Mouse (Mus musculus): ENCODE data around the gene Dhrs3.

The Dhrs3 gene

GRCm38 (mm10) chr4:144898036-144898649 is 5.5 kb downstream of the Dhrs3 start:
- DNase-seq (ENCODE audit: low spot score): no peak

GRCm38 (mm10) chr4:144898737-144899136 is 6.1 kb downstream of the Dhrs3 start:
- no peak for DNase-seq (ENCODE audit: low spot score)

- no peak for DNase-seq (ENCODE audit: low spot score)
Observed at GRCm38 (mm10) chr4:144901561-144902111, 9.0 kb downstream of the Dhrs3 start.

GRCm38 (mm10) chr4:144903088-144903487 is 10.5 kb downstream of the Dhrs3 start:
- no peak for DNase-seq (ENCODE audit: low spot score)

- DNase-seq (ENCODE audit: low spot score): no peak
Observed at GRCm38 (mm10) chr4:144903932-144904331, 11.3 kb downstream of the Dhrs3 start.

GRCm38 (mm10) chr4:144905128-144905527 is 12.5 kb downstream of the Dhrs3 start:
- DNase-seq (ENCODE audit: low spot score): no peak

GRCm38 (mm10) chr4:144906001-144906889 is 13.6 kb downstream of the Dhrs3 start:
- no peak for DNase-seq (ENCODE audit: low spot score)

GRCm38 (mm10) chr4:144906978-144907703 is 14.5 kb downstream of the Dhrs3 start:
- DNase-seq (ENCODE audit: low spot score): no peak

- DNase-seq (ENCODE audit: low spot score): no peak
Observed at GRCm38 (mm10) chr4:144908825-144909224, 16.2 kb downstream of the Dhrs3 start.

- DNase-seq (ENCODE audit: low spot score): no peak
Observed at GRCm38 (mm10) chr4:144910281-144910680, 17.7 kb downstream of the Dhrs3 start.

GRCm38 (mm10) chr4:144913298-144914152 is 20.9 kb downstream of the Dhrs3 start:
- DNase-seq (ENCODE audit: low spot score): no peak

GRCm38 (mm10) chr4:144916520-144916919 is 23.9 kb downstream of the Dhrs3 start:
- DNase-seq (ENCODE audit: low spot score): no peak

GRCm38 (mm10) chr4:144917101-144917500 is 24.5 kb downstream of the Dhrs3 start:
- DNase-seq (ENCODE audit: low spot score): no peak

- no peak for DNase-seq (ENCODE audit: low spot score)
Observed at GRCm38 (mm10) chr4:144918501-144918900, 25.9 kb downstream of the Dhrs3 start.

- no peak for DNase-seq (ENCODE audit: low spot score)
Observed at GRCm38 (mm10) chr4:144928693-144929436, 36.2 kb downstream of the Dhrs3 start.

GRCm38 (mm10) chr4:144929811-144930221 is 37.2 kb downstream of the Dhrs3 start:
- DNase-seq (ENCODE audit: low spot score): peak; percentile 58

GRCm38 (mm10) chr4:144930366-144930765 is 37.7 kb downstream of the Dhrs3 start:
- peak; percentile 57 for DNase-seq (ENCODE audit: low spot score)

- no peak for DNase-seq (ENCODE audit: low spot score)
Observed at GRCm38 (mm10) chr4:144931167-144931566, 38.5 kb downstream of the Dhrs3 start.

GRCm38 (mm10) chr4:144934501-144934900 is 41.9 kb downstream of the Dhrs3 start:
- DNase-seq (ENCODE audit: low spot score): no peak

GRCm38 (mm10) chr4:144936563-144937154 is 44.0 kb downstream of the Dhrs3 start:
- no peak for DNase-seq (ENCODE audit: low spot score)
